Mouse (Mus musculus): ENCODE results near the gene Gm20388.
A peak's percentile ranks its signal among the peaks of the same experiment; 100 is the strongest.

Gene Gm20388

GRCm38 (mm10) chr8:124283644-124284332, 4373.1 kb downstream of the Gm20388 start:
- peak; percentile 18 for DNase-seq (ENCODE audit: low spot score)

GRCm38 (mm10) chr8:124284333-124284711, 4373.7 kb downstream of the Gm20388 start:
- peak; percentile 67 for DNase-seq (ENCODE audit: low spot score)

GRCm38 (mm10) chr8:124284984-124285576, 4374.4 kb downstream of the Gm20388 start:
- peak; percentile 26 for DNase-seq (ENCODE audit: low spot score)

GRCm38 (mm10) chr8:124286461-124287124, 4376.0 kb downstream of the Gm20388 start:
- DNase-seq (ENCODE audit: low spot score) = peak; percentile 57

GRCm38 (mm10) chr8:124288215-124288864, 4377.7 kb downstream of the Gm20388 start:
- no peak for DNase-seq (ENCODE audit: low spot score)

GRCm38 (mm10) chr8:124289481-124290050, 4378.9 kb downstream of the Gm20388 start:
- DNase-seq (ENCODE audit: low spot score) = no peak

GRCm38 (mm10) chr8:124290911-124291691, 4380.5 kb downstream of the Gm20388 start:
- DNase-seq (ENCODE audit: low spot score) = peak; percentile 32

- DNase-seq (ENCODE audit: low spot score) = no peak
Observed at GRCm38 (mm10) chr8:124291693-124292092, 4381.1 kb downstream of the Gm20388 start.

- no peak for DNase-seq (ENCODE audit: low spot score)
Observed at GRCm38 (mm10) chr8:124292965-124293364, 4382.3 kb downstream of the Gm20388 start.

- DNase-seq (ENCODE audit: low spot score) = no peak
Observed at GRCm38 (mm10) chr8:124294425-124294824, 4383.8 kb downstream of the Gm20388 start.

- no peak for DNase-seq (ENCODE audit: low spot score)
Observed at GRCm38 (mm10) chr8:124294900-124295299, 4384.3 kb downstream of the Gm20388 start.

GRCm38 (mm10) chr8:124295357-124295756, 4384.7 kb downstream of the Gm20388 start:
- DNase-seq (ENCODE audit: low spot score) = no peak

GRCm38 (mm10) chr8:124301512-124301911, 4390.9 kb downstream of the Gm20388 start:
- no peak for DNase-seq (ENCODE audit: low spot score)

- DNase-seq (ENCODE audit: low spot score) = no peak
Observed at GRCm38 (mm10) chr8:124301935-124302555, 4391.4 kb downstream of the Gm20388 start.

GRCm38 (mm10) chr8:124303211-124303902, 4392.7 kb downstream of the Gm20388 start:
- DNase-seq (ENCODE audit: low spot score) = no peak

GRCm38 (mm10) chr8:124304141-124304540, 4393.5 kb downstream of the Gm20388 start:
- no peak for DNase-seq (ENCODE audit: low spot score)

- no peak for DNase-seq (ENCODE audit: low spot score)
Observed at GRCm38 (mm10) chr8:124306574-124306973, 4395.9 kb downstream of the Gm20388 start.

GRCm38 (mm10) chr8:124307700-124308099, 4397.1 kb downstream of the Gm20388 start:
- no peak for DNase-seq (ENCODE audit: low spot score)

GRCm38 (mm10) chr8:124310509-124310908, 4399.9 kb downstream of the Gm20388 start:
- no peak for DNase-seq (ENCODE audit: low spot score)

- DNase-seq (ENCODE audit: low spot score) = no peak
Observed at GRCm38 (mm10) chr8:124311111-124311510, 4400.5 kb downstream of the Gm20388 start.

Measured in retina, embryonic 14.5 days (tissue).